Mouse (Mus musculus) lung, embryonic 14.5 days (tissue): ENCODE results near the gene Greb1. TPM values are rescaled to one million over a fixed set of nuclear protein-coding genes. Genes with fewer than 3 reads are reported as not detected.
A peak's percentile ranks its signal among the peaks of the same experiment; 100 is the strongest.

Source experiments
- ATAC-seq: fragments of 200-750 bp; cut with Nextera tagmentation; 2 replicates; pipeline ENCODE4 v1.8.0; 2017; ENCODE audit warnings: mild to moderate bottlenecking, moderate TSS enrichment, moderate library complexity; ENCODE audit not compliant: insufficient read depth
- DNase-seq: peaks from one replicate; pipeline ENCODE4 v3.0.0-alpha.2; 2015
- H3K27ac ChIP-seq: fragments of 300-500 bp; sonication (generic); 2 replicates; pipeline ENCODE4 v1.5.1; 2014; ENCODE audit warnings: low read depth, mild to moderate bottlenecking, moderate library complexity
- H3K27me3 ChIP-seq: fragments of 300-500 bp; sonication (generic); 2 replicates; pipeline ENCODE4 v1.6.1; 2014; ENCODE audit warnings: low read length, control low read depth; ENCODE audit not compliant: insufficient read depth
- H3K36me3 ChIP-seq: fragments of 300-500 bp; sonication (generic); 2 replicates; pipeline ENCODE4 v1.6.1; 2014; ENCODE audit warnings: control low read depth; ENCODE audit not compliant: insufficient read depth
- H3K4me1 ChIP-seq: fragments of 300-500 bp; sonication (generic); 2 replicates; pipeline ENCODE4 v1.6.1; 2014; ENCODE audit warnings: antibody characterized with exemption, control low read depth; ENCODE audit not compliant: insufficient read depth
- H3K4me2 ChIP-seq: fragments of 300-500 bp; sonication (generic); 2 replicates; pipeline ENCODE4 v1.6.1; 2014; ENCODE audit warnings: mild to moderate bottlenecking
- H3K4me3 ChIP-seq: fragments of 300-500 bp; sonication (generic); 2 replicates; pipeline ENCODE4 v1.5.1; 2014; ENCODE audit warnings: low read depth, low read length
- H3K9ac ChIP-seq: fragments of 300-500 bp; sonication (generic); 2 replicates; pipeline ENCODE4 v1.6.1; 2014
- H3K9me3 ChIP-seq: fragments of 300-500 bp; sonication (generic); 2 replicates; pipeline ENCODE4 v1.6.1; 2016; ENCODE audit warnings: low read depth, low read length, control low read depth
- CTCF ChIP-seq: IDR thresholded peaks from 2 replicates; pipeline ENCODE4 v1.5.1; 2016; ENCODE audit warnings: antibody characterized with exemption, low read depth
- WGBS: fragments of 180-500 bp; shearing (Covaris S2); extraction: QIAGEN DNeasy Blood & Tissue Kit; methylation state at CpG from one replicate; pipeline ENCODE4 v1.1.7; 2014; 5-methylcytosine and 5-hydroxymethylcytosine counted together
- polyA plus RNA-seq: library from polyadenylated mRNA; unstranded; fragments of >200 nt; fragmentation: Nextera tagmentation; extraction: Ambion mirVana; gene quantifications from 2 replicates; pipeline ENCODE4 v1.2.1, GENCODE M21; 2014

Greb1 gene
- polyA plus RNA-seq = 3.1 and 4.4 TPM in 2 replicates

- no peak for TF ChIP-seq CTCF
- Histone ChIP-seq H3K27ac (no peak within 1 kb of the TSS), H3K4me3 (peak within 1 kb of the TSS; percentile 58), H3K9ac (peak within 1 kb of the TSS; percentile 61), H3K4me1 (no peaks in the 10 kb centered on the region), H3K4me2 (peak within 1 kb of the TSS; percentile 99), H3K27me3 (peaks cover 3% of the 10 kb centered on the region; the same call in 1 of the 2 replicates), H3K36me3 (no peaks in the 10 kb centered on the region), H3K9me3 (no peaks in the 10 kb centered on the region)
- under 1% methylated on average over 47 of the region's 53 CpGs for WGBS
- DNase-seq = peak; percentile 68
- peak; percentile 82 for ATAC-seq
Observed at GRCm38 (mm10) chr12:16800259-16800958, at the start of gene Greb1. Gene Greb1 (minus strand): TSS chr12:16800886.

- Histone ChIP-seq H3K27me3 (no peaks in the 10 kb centered on the region), H3K36me3 (no peaks in the 10 kb centered on the region), H3K4me3 (no peak overlapping the region), H3K4me1 (no peaks in the 10 kb centered on the region), H3K9me3 (no peaks in the 10 kb centered on the region), H3K4me2 (no peak overlapping the region), H3K9ac (no peak overlapping the region), H3K27ac (no peak overlapping the region)
- WGBS = 33% methylated on average over 2 of the region's 2 CpGs
- ATAC-seq (no peak), DNase-seq (peak; percentile 36)
- TF ChIP-seq CTCF = no peak
Observed at GRCm38 (mm10) chr12:16849821-16850220, 49.1 kb upstream of the Greb1 start.

DNA sequence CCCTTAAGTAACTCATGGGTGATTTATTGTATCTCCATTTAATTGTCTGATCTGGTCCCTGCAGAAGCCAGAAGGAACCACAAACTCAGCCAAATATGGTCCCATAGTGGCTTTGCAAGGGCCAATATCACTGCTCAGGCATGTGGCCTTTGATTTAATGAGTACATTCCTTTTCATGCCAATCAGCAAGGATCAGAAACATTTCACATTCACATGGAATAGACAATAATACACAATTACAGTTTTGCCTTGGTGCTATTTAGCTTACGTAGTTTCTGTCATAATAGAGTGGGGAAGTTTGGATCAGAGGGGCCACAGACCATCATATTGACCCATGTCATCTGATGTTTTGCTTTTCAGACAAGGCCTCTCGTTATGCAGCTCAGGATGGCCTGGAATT is 47.8 kb upstream of the Greb1 start:
- Histone ChIP-seq H3K9me3 (no peaks in the 10 kb centered on the region), H3K27ac (no peak overlapping the region), H3K4me1 (no peaks in the 10 kb centered on the region), H3K27me3 (no peaks in the 10 kb centered on the region), H3K9ac (no peak overlapping the region), H3K4me2 (no peak overlapping the region), H3K36me3 (no peaks in the 10 kb centered on the region), H3K4me3 (no peak overlapping the region)
- WGBS = 79% methylated on average over 2 of the region's 2 CpGs
- ATAC-seq = no peak
- TF ChIP-seq CTCF = no peak
- DNase-seq = no peak

DNA sequence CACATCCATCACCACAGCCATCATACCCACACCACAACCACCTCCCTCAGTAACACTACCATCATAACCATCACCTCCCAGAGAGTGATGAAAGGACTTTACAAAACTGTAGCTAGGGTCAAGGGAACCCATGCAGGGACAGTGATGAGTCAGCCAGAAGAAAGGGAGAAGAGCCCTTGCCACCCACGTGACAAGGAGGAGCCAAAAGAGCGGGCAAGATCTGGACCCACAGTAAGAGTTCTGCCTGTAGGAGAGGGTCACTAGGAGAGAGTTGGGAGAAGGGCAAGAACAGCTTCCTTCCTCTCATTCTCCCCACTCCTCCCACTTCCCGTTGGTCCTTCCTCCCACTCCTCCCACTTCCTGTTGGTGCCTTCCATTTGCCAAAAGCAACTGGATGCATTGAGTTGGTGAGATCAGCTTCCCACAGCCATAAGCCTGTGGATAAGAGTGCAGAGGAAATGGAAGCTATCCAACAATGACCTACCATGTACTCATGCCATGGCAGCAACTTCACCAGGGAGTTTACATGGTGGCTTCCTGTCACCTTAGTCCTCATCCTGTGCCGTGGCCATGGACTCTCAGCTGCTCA is 46.6 kb upstream of the Greb1 start:
- no peak overlapping the region for H3K4me3 ChIP-seq
- no peaks in the 10 kb centered on the region for H3K27me3 ChIP-seq
- H3K9me3 ChIP-seq = no peaks in the 10 kb centered on the region
- no peak overlapping the region for H3K27ac ChIP-seq
- no peak for ATAC-seq
- 70% methylated on average over 4 of the region's 4 CpGs for WGBS
- no peak for TF ChIP-seq CTCF
- H3K36me3 ChIP-seq = no peaks in the 10 kb centered on the region
- peak; percentile 54 for DNase-seq
- H3K4me1 ChIP-seq = no peaks in the 10 kb centered on the region
- no peak overlapping the region for H3K9ac ChIP-seq
- no peak overlapping the region for H3K4me2 ChIP-seq

DNA sequence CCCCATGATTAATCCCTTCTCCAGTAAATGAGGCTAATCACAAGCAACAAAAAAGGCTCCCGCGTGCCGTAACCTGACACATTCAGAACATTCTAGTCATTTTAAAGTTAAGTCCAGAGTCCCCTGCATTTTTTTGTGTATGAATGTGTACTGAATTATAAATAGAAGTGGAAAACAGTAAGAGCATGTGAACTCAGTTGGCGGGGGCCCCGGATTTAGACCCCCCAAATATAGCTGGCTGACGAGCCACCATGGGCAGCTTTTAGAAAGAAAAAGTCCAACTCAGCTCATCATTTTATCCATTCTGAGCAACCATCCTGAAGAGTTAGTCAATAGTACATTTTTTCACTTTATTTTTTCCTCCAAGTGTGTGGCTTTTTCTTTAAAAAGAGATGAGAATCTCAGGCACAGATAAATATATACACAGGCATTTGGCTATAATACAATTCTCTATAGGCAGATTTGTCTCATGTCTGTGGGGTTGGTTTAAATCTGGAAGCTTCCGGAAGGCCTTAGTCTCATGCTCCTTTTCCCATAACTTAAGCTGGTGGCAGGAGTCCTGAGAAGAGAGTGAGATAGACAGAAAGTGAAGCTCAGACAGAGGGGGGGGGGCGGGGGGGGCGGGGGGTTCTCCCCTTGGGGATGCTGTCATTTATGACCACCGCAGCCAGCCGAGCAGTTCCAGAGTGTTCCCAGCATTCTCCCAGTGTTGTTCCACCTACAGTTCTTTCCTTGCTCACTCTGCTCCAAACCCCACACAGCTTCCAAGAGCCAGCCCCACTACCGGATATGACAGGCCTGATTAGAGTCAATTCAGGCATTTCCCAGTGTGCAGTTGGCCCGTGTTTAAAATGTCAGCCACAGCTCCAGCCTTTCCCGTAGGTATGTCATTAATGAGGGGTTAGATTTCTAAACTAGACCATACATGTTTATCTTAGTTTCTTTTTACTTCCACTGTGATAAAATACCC is 44.2 kb upstream of the Greb1 start:
- no peak overlapping the region for H3K4me2 ChIP-seq
- no peak overlapping the region for H3K9ac ChIP-seq
- no peaks in the 10 kb centered on the region for H3K9me3 ChIP-seq
- ATAC-seq (peak; percentile 82), DNase-seq (peak; percentile 81)
- no peaks in the 10 kb centered on the region for H3K36me3 ChIP-seq
- H3K27ac ChIP-seq = peak overlapping the region; percentile 68
- no peaks in the 10 kb centered on the region; the same call in 1 of the 2 replicates for H3K4me1 ChIP-seq
- WGBS = 42% methylated on average over 14 of the region's 14 CpGs
- no peak for TF ChIP-seq CTCF
- H3K27me3 ChIP-seq = no peaks in the 10 kb centered on the region
- H3K4me3 ChIP-seq = no peak overlapping the region

- no peaks in the 10 kb centered on the region for H3K36me3 ChIP-seq
- H3K9ac ChIP-seq = no peak overlapping the region
- no peak overlapping the region for H3K4me3 ChIP-seq
- WGBS = 48% methylated on average over 8 of the region's 8 CpGs
- no peaks in the 10 kb centered on the region for H3K27me3 ChIP-seq
- H3K4me1 ChIP-seq = no peaks in the 10 kb centered on the region; the same call in 1 of the 2 replicates
- no peaks in the 10 kb centered on the region; the same call in 1 of the 2 replicates for H3K9me3 ChIP-seq
- H3K27ac ChIP-seq = no peak overlapping the region
- TF ChIP-seq CTCF = no peak
- ATAC-seq = no peak
- no peak overlapping the region for H3K4me2 ChIP-seq
- peak; percentile 52 for DNase-seq
Observed at GRCm38 (mm10) chr12:16840842-16841782, 40.4 kb upstream of the Greb1 start.
